Mouse (Mus musculus) limb, embryonic 15.5 days (tissue): ENCODE measurements around the gene Ehbp1. TPM values are rescaled to one million over a fixed set of nuclear protein-coding genes. Genes with fewer than 3 reads are reported as not detected.

Experiments
- ATAC-seq: fragments of 200-750 bp; cut with Nextera tagmentation; 2 replicates; pipeline ENCODE4 v1.8.0; 2017; ENCODE audit warnings: low read depth, moderate TSS enrichment; ENCODE audit not compliant: insufficient number of reproducible peaks, low FRiP score, low TSS enrichment
- H3K27ac ChIP-seq: fragments of 300-500 bp; sonication (generic); 2 replicates; pipeline ENCODE4 v1.5.1; 2015; ENCODE audit warnings: moderate library complexity, mild to moderate bottlenecking, inconsistent platforms
- H3K27me3 ChIP-seq: fragments of 300-500 bp; sonication (generic); 2 replicates; pipeline ENCODE4 v1.6.1; 2015; ENCODE audit warnings: inconsistent platforms
- H3K36me3 ChIP-seq: fragments of 300-500 bp; sonication (generic); 2 replicates; pipeline ENCODE4 v1.6.1; 2015; ENCODE audit warnings: inconsistent platforms
- H3K4me1 ChIP-seq: fragments of 300-500 bp; sonication (generic); 2 replicates; pipeline ENCODE4 v1.6.1; 2015; ENCODE audit warnings: inconsistent platforms
- H3K4me2 ChIP-seq: fragments of 300-500 bp; sonication (generic); 2 replicates; pipeline ENCODE4 v1.6.1; 2015; ENCODE audit warnings: mild to moderate bottlenecking, inconsistent platforms
- H3K4me3 ChIP-seq: fragments of 300-500 bp; sonication (generic); 2 replicates; pipeline ENCODE4 v1.5.1; 2015; ENCODE audit warnings: mild to moderate bottlenecking, inconsistent platforms
- H3K9ac ChIP-seq: fragments of 300-500 bp; sonication (generic); 2 replicates; pipeline ENCODE4 v1.6.1; 2015; ENCODE audit warnings: inconsistent platforms
- H3K9me3 ChIP-seq: fragments of 300-500 bp; sonication (generic); 2 replicates; pipeline ENCODE4 v1.6.1; 2016; ENCODE audit warnings: inconsistent platforms
- WGBS: fragments of 180-500 bp; shearing (Covaris S2); methylation state at CpG from one replicate; pipeline ENCODE4 v1.1.7; 2015; 5-methylcytosine and 5-hydroxymethylcytosine counted together
- polyA plus RNA-seq: library from polyadenylated mRNA; unstranded; fragments of >200 nt; fragmentation: Nextera tagmentation; extraction: Ambion mirVana; gene quantifications from 2 replicates; pipeline ENCODE4 v1.2.1, GENCODE M21; 2015

Gene Ehbp1
- polyA plus RNA-seq, 1 experiment from 2014 or later: 14.3 TPM

DNA sequence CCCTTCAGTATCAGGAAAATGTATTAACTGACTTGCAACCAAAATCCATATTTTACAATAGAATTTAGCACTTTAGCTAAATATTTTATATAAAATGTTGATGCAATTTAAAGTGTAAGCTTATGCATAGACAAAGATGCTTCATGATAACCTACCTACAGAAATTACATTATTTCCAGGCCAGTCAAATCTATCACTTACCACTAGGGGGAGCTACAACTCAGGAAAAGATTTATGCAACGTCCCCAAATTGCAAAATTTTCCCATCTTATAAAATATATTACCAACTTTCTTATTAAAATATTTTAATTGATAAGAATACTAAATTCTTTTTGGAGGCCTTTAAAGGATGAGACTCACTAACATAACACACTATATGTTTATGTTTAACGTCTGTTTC is 116.5 kb downstream of the Ehbp1 start:
- H3K27ac ChIP-seq: no peak overlapping the region
- H3K9me3 ChIP-seq: no peaks in the 10 kb centered on the region; the same call in 1 of the 2 replicates
- 0 out of 2 replicates have a peak, but pooled peaks cover 4% of the 10 kb centered on the region for H3K36me3 ChIP-seq
- WGBS: 45% methylated on average over 2 of the region's 2 CpGs
- no peak overlapping the region for H3K4me3 ChIP-seq
- H3K4me2 ChIP-seq: no peak overlapping the region
- H3K27me3 ChIP-seq: no peaks in the 10 kb centered on the region
- ATAC-seq: no peak
- H3K4me1 ChIP-seq: no peaks in the 10 kb centered on the region
- no peak overlapping the region for H3K9ac ChIP-seq

DNA sequence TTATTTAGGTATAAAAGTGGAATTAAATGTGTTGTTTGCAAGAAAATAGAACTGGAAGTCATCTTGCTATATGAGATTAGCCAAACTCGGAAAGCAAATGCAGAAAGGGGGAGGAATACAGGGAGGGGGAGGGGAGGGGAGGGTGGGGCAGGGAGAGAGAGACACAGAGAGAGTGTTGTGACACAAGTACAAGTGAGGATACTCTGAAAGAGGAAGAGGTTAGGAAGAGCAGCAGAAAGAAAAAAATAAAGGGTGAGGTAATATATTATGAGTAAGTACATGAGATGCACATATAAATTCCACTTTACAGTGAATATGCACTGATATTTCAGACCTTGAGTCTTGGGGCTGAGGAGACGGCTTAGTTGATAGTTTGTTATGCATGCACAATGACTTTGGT is 123.9 kb downstream of the Ehbp1 start:
- no peak for ATAC-seq
- H3K9ac ChIP-seq: no peak overlapping the region
- no peak overlapping the region for H3K27ac ChIP-seq
- no peaks in the 10 kb centered on the region for H3K36me3 ChIP-seq
- WGBS: 71% methylated on average over 2 of the region's 2 CpGs
- H3K9me3 ChIP-seq: no peaks in the 10 kb centered on the region
- H3K4me2 ChIP-seq: no peak overlapping the region
- H3K4me3 ChIP-seq: no peak overlapping the region
- H3K27me3 ChIP-seq: no peaks in the 10 kb centered on the region
- H3K4me1 ChIP-seq: no peaks in the 10 kb centered on the region

GRCm38 (mm10) chr11:22216941-22217340 is 125.2 kb downstream of the Ehbp1 start:
- Histone ChIP-seq H3K4me3 (no peak overlapping the region), H3K4me1 (no peaks in the 10 kb centered on the region), H3K27ac (no peak overlapping the region), H3K9me3 (no peaks in the 10 kb centered on the region), H3K27me3 (no peaks in the 10 kb centered on the region), H3K9ac (no peak overlapping the region), H3K4me2 (no peak overlapping the region), H3K36me3 (no peaks in the 10 kb centered on the region)
- no peak for ATAC-seq
- WGBS: 71% methylated on average over 7 of the region's 7 CpGs

DNA sequence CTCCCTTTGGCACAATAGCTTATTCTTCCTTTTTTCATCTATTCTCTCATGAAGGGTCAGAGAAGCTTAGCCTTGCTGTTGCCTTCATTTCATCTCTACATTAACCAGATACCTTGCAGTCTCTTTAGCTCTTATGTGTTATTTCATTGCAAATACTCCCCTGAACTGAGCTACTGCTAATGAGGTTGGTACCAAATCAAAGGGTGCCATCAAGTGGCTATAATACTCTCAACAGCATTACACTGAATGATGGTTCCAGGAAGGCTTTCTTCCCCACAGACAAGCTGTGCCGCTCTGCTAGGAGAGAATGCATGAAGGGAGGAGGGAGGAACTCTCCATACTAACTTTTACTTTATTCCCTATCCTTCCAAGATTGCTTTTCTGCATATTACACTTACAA is 135.5 kb downstream of the Ehbp1 start:
- no peak overlapping the region for H3K4me3 ChIP-seq
- H3K36me3 ChIP-seq: no peaks in the 10 kb centered on the region
- H3K4me1 ChIP-seq: no peaks in the 10 kb centered on the region
- H3K4me2 ChIP-seq: no peak overlapping the region
- no peak overlapping the region for H3K9ac ChIP-seq
- H3K27me3 ChIP-seq: no peaks in the 10 kb centered on the region
- ATAC-seq: no peak
- no peak overlapping the region for H3K27ac ChIP-seq
- 47% methylated on average over 1 of the region's 1 CpGs for WGBS
- no peaks in the 10 kb centered on the region for H3K9me3 ChIP-seq

DNA sequence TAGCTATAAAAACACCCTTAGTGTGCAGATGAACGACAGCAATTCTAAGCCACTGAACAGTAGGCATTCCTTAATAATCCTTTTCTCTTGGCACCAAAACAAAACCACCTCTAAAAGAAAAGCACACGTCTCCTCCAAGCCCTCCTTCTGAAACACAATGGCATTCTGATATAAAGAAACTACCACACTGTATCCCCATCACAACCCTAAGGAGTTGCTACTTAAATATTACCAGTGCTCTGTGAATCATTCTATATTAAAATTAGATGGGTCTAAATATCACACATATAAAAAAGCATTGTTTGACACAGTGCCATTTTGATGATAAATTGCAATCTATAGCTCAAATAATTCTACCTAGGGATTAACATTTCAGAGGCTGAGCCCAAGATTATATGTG is 135.9 kb downstream of the Ehbp1 start:
- no peak overlapping the region for H3K9ac ChIP-seq
- no peaks in the 10 kb centered on the region for H3K36me3 ChIP-seq
- 39% methylated on average over 2 of the region's 2 CpGs for WGBS
- no peaks in the 10 kb centered on the region for H3K9me3 ChIP-seq
- no peaks in the 10 kb centered on the region for H3K27me3 ChIP-seq
- H3K4me2 ChIP-seq: no peak overlapping the region
- no peak overlapping the region for H3K4me3 ChIP-seq
- no peak overlapping the region for H3K27ac ChIP-seq
- no peak for ATAC-seq
- no peaks in the 10 kb centered on the region for H3K4me1 ChIP-seq

DNA sequence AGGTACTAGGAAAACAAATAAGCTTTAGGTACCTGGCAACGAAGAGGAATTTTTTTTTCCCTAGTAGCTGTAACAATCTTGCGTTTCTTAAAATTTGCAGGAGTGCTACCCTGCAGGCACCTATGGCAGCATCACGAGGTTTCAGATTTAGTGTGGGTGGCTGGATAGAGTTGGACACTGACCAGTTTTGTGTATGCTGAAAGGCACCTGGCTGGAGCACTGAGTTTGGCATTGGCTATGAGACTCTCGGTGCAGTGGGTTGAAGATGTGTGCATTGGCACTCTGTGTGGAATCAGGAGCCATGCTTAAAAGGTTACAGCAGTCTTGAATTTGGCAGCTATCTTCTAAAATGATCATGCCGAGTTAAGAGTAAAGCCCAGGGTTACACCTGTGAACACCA is 138.7 kb downstream of the Ehbp1 start:
- H3K4me3 ChIP-seq: no peak overlapping the region
- H3K4me1 ChIP-seq: no peaks in the 10 kb centered on the region
- ATAC-seq: no peak
- no peaks in the 10 kb centered on the region for H3K27me3 ChIP-seq
- 73% methylated on average over 5 of the region's 5 CpGs for WGBS
- no peak overlapping the region for H3K9ac ChIP-seq
- H3K36me3 ChIP-seq: no peaks in the 10 kb centered on the region
- no peaks in the 10 kb centered on the region for H3K9me3 ChIP-seq
- no peak overlapping the region for H3K27ac ChIP-seq
- no peak overlapping the region for H3K4me2 ChIP-seq

DNA sequence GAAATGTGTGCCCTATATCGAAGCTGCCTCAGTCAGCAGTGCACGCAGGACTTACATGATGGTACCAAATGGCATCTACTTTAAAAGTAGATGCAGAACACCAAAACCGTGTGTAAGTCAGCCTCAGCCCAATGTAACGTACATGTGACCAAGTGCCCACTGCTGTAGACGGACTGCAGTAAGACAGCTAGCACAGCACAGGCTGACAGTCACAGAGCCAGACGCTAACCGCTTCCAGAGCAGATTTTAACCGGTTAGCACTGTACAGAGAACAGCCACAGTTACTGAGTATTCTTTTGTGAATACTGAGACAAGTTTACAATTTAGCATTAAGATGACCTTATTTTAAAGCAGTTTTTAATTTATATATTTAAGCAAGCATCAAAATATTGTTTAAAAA is 141.0 kb downstream of the Ehbp1 start:
- Histone ChIP-seq H3K27me3 (no peaks in the 10 kb centered on the region), H3K4me3 (no peak overlapping the region), H3K9me3 (no peaks in the 10 kb centered on the region), H3K4me2 (no peak overlapping the region), H3K4me1 (no peaks in the 10 kb centered on the region), H3K9ac (no peak overlapping the region), H3K27ac (no peak overlapping the region), H3K36me3 (no peaks in the 10 kb centered on the region)
- no peak for ATAC-seq
- 77% methylated on average over 8 of the region's 8 CpGs for WGBS

DNA sequence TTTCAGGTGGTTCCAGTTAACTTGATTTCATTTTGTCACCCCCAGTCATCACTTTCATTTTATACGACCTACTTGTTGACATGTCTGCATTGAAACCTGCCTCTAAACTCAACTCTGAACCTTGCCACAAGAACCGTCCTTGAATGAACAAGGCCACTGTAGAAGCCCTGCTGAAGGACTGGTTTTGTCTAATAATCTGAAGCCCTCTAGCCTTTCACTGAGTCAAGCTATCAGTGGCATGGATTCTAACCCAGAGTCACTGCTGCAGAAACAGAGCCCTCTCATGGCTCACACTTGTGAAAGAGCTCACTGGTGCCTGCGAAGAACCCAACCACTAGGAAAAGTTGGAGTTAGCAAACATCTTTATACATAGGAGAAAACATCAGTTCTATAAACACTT is 142.2 kb downstream of the Ehbp1 start:
- Histone ChIP-seq H3K4me3 (no peak overlapping the region), H3K9ac (no peak overlapping the region), H3K27me3 (no peaks in the 10 kb centered on the region), H3K9me3 (no peaks in the 10 kb centered on the region), H3K4me2 (no peak overlapping the region), H3K36me3 (no peaks in the 10 kb centered on the region), H3K4me1 (no peaks in the 10 kb centered on the region), H3K27ac (no peak overlapping the region)
- 36% methylated on average over 3 of the region's 3 CpGs for WGBS
- ATAC-seq: no peak

- no peak overlapping the region for H3K9ac ChIP-seq
- 60% methylated on average over 6 of the region's 6 CpGs for WGBS
- H3K4me1 ChIP-seq: no peaks in the 10 kb centered on the region
- H3K4me3 ChIP-seq: no peak overlapping the region
- H3K9me3 ChIP-seq: no peaks in the 10 kb centered on the region
- no peak overlapping the region for H3K4me2 ChIP-seq
- H3K36me3 ChIP-seq: no peaks in the 10 kb centered on the region
- H3K27ac ChIP-seq: 0 out of 2 replicates have a peak overlapping the region, but pooled peaks have one; percentile 38
- H3K27me3 ChIP-seq: no peaks in the 10 kb centered on the region
- ATAC-seq: no peak
Measured at GRCm38 (mm10) chr11:22198406-22198805, 143.7 kb downstream of the Ehbp1 start.

DNA sequence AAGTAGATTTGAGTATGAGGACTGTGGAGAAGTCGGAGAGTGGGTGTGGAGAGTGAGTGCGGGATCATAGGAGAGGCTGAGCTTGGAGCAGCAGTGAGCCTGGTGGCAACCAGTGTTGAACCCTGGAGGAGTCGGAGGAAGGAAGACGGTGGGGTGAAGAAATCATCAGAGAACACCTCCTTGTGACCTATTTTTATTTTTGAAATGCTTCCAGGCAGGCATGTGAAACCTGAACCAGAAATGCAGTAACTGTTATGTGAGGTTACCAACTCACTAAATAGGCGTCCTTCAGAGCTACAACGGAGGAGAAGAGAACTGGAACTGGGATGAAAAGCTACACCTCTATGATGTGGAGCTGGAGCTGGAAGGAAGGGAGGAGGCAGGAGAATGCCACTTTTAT is 144.2 kb downstream of the Ehbp1 start:
- ATAC-seq: no peak
- WGBS: 60% methylated on average over 6 of the region's 6 CpGs
- H3K4me1 ChIP-seq: no peaks in the 10 kb centered on the region
- H3K4me3 ChIP-seq: no peak overlapping the region
- H3K27ac ChIP-seq: peak overlapping the region; percentile 38
- no peaks in the 10 kb centered on the region for H3K36me3 ChIP-seq
- no peaks in the 10 kb centered on the region for H3K27me3 ChIP-seq
- H3K9ac ChIP-seq: no peak overlapping the region
- 0 out of 2 replicates have a peak overlapping the region, but pooled peaks have one; percentile 2 for H3K4me2 ChIP-seq
- no peaks in the 10 kb centered on the region for H3K9me3 ChIP-seq

- 36% methylated on average over 4 of the region's 4 CpGs for WGBS
- Histone ChIP-seq H3K9me3 (no peaks in the 10 kb centered on the region), H3K9ac (no peak overlapping the region), H3K27ac (no peak overlapping the region), H3K36me3 (no peaks in the 10 kb centered on the region), H3K4me1 (no peaks in the 10 kb centered on the region), H3K27me3 (no peaks in the 10 kb centered on the region), H3K4me3 (no peak overlapping the region), H3K4me2 (no peak overlapping the region)
- no peak for ATAC-seq
Measured at GRCm38 (mm10) chr11:22196776-22197175, 145.3 kb downstream of the Ehbp1 start.

DNA sequence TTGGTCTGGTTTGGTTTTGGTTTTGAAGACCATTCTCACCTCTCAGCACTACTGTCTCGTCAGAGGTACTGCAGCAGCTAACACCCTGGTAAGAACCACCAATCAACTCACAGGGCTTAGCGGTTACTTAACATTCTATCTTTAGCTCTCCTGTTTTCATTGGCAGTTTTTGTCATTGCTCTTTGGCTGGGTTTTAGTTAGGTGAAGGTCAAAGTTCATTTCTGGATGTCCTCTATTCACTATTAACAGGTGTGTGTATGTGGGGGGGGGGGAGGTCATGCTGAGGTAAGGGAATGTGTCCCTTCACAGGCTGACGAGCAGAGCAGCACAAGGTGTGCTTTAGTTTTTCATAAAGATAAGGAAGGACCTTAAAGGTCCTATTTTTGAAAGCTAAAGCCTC is 147.5 kb downstream of the Ehbp1 start:
- H3K9me3 ChIP-seq: no peaks in the 10 kb centered on the region
- H3K4me2 ChIP-seq: no peak overlapping the region
- no peak for ATAC-seq
- no peak overlapping the region for H3K9ac ChIP-seq
- H3K27me3 ChIP-seq: no peaks in the 10 kb centered on the region
- no peak overlapping the region for H3K27ac ChIP-seq
- WGBS: 55% methylated on average over 3 of the region's 3 CpGs
- no peak overlapping the region for H3K4me3 ChIP-seq
- no peaks in the 10 kb centered on the region for H3K36me3 ChIP-seq
- H3K4me1 ChIP-seq: no peaks in the 10 kb centered on the region

- H3K4me1 ChIP-seq: peaks cover 2% of the 10 kb centered on the region; the same call in 1 of the 2 replicates
- no peak for ATAC-seq
- WGBS: 64% methylated on average over 3 of the region's 3 CpGs
- H3K27me3 ChIP-seq: no peaks in the 10 kb centered on the region
- no peak overlapping the region for H3K9ac ChIP-seq
- H3K4me3 ChIP-seq: no peak overlapping the region
- H3K9me3 ChIP-seq: no peaks in the 10 kb centered on the region
- H3K27ac ChIP-seq: no peak overlapping the region
- no peaks in the 10 kb centered on the region for H3K36me3 ChIP-seq
- no peak overlapping the region for H3K4me2 ChIP-seq
Measured at GRCm38 (mm10) chr11:22190576-22190975, 151.5 kb downstream of the Ehbp1 start.
